Mouse (Mus musculus) CD8-positive naive resting alpha-beta T cell, adult 2 months (primary cell): Measurements from ENCODE around the gene Ankrd22.

Source experiments
- DNase-seq, 2 experiments: peaks; one replicate each; pipeline ENCODE4 v3.0.0; 2022; ENCODE audit warnings: low read depth in 2 of 2, low spot score in 2 of 2

Ankrd22 gene

GRCm38 (mm10) chr19:34182490-34182889 is 16.6 kb upstream of the Ankrd22 start:
- DNase-seq = no peak

DNA sequence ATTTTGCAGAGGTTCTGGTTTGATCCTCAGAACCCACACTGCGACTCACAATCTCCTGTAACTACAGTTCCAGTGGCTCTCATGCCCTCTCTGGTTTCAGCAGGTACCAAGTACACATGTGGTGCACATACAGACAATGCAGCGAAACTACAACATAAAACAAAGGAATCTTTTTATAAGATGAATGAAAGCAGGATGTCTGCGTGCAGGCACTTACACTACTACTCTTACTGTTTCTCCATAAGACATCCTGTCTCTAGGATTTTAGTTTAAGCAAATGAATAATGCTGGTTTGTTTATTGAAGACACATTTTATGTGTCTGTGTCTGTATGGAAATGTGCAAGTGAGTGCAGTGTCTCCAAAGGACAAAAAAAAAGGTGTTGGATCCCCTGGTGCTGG is 15.4 kb upstream of the Ankrd22 start:
- no peak for DNase-seq

DNA sequence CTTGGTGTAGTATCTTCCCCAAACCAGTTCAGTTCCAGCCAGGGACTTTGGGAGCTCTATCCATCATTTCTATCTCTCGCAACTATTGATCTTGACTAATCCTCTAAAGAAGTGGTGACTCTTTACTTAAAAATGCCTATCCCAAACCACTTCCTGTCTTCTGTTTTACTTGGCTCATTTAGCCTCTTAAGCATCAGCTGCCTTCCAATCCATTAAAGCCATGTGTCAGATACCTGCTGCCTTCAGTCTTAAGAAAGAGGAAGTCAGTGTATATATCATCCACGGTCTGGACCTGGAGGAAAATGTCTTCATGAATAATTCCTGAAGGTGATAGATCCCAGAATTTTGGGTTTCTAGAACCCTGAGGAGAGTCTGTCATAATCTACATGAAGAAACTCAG is 14.5 kb upstream of the Ankrd22 start:
- no peak for DNase-seq

DNA sequence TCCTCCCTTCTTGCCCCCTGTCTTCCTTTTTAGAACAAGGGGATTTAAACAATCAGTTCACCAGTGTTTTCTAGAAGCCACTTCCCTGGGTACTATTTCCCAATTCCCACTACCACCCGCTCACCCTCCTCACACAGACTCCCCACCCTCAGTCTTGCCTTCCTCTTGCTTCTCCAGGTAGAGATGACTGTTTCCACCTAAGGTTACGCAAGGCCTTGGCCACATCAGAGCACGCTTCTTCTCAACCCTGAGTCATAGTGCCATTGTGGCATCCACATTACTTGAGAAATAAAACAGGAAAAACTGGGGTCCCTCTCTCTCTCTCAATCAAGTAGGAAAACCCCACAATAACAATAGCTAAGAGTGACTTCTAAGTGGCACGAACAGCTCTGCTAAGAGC is 13.3 kb upstream of the Ankrd22 start:
- DNase-seq = no peak

DNA sequence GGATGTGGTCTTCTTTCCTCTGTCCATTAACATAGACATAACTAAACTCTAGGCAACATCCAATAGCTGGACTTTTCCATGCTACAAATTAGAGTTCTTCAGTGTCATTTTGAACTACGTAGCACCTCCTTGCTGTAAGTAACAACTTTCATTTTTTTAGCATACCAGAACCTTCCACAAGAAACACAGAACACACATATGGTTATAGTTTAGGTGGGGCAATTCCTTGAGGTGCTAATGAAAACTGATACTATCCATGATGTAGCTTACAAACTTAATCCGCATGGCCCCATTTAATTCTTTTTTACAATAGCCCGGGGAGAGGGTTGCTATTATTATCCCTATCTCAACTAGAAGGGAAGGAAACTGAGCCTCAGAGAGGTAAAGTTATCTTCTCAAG is 8.2 kb upstream of the Ankrd22 start:
- no peak for DNase-seq

GRCm38 (mm10) chr19:34171167-34171566 is 5.3 kb upstream of the Ankrd22 start:
- DNase-seq = no peak

GRCm38 (mm10) chr19:34169121-34169520 is 3.3 kb upstream of the Ankrd22 start:
- no peak for DNase-seq

GRCm38 (mm10) chr19:34167896-34168661 is 2.2 kb upstream of the Ankrd22 start:
- peak; percentile 9 to 51 for DNase-seq

DNA sequence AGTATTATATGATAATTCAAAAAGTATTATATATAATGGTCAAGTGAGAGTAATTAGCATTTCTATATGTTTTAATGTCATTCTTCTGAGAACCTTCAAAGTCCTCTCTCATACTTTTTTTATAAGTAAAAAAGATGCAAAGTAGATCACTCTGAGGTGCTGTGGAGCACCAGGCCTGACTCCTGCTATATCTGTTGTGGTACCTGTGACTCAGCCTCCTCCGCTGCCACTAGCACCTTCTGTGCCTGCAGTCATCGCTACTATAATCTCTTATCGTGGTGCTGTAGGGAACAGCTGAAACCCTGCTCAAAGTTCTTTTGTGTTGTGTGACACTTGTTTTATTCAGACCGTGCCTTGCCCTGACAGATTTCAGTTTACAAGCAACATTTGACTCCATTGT is 533 bp upstream of the Ankrd22 start:
- no peak for DNase-seq

GRCm38 (mm10) chr19:34162693-34163092 is 3.2 kb downstream of the Ankrd22 start:
- DNase-seq = no peak

DNA sequence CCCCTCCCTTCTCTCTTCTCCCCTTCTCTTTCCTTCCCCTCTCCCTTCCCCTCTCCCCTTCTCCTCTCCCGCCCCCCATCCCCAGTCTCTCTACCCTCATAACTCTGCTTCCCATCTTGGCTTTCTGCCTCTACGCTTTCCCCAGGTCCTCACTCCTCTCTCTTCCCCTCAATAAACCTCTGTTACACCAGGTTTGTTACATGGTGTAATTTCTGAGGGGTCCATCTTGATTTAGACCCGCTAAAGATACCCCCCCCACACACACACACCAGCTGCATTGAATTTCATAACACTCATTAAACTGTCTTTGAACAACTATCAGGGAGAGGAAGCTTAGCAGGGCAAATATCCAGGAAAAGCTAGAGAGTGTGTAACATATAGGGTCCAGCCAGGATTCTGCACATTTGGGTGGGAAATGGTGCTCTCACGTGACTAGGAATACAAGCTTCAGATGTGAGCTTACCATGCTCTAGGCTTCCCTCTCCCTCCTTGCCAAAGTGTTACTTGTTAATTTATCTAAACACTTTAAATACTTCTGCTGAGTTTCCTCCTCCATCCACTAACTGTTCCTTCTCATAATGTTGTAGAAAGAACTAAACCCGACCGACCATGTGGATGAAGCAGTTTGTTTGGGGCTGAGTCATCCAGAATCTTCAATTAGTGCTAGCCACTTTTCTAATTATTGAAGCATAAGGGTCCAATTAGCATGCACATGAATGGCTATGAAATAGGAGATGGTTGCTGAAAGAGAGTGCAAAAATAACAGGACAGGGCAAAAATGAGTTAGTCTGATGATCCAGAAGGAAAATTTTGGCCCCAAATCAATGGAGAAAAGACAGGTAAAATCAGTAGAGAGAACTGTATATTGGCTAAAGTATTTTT is 12.3 kb downstream of the Ankrd22 start:
- no peak for DNase-seq

DNA sequence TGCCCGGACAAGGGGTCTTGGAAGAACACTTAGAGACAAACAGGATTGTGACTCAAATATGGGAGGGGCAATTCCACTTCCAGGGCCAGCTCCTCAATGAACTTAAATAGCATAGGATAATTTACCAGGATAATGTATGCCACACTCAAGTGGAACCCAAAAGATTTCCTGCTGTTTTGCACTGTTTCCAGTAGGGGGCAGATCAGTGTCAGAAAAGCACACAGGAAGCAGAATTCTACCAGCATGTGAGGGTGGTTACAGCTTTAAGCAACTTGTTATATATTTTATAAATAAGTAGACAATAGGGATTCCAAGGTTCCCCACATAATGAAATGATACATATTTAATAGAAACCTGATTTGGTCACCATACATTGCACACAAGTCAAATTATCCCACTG is 13.9 kb downstream of the Ankrd22 start:
- peak; percentile 36 to 48 for DNase-seq

- DNase-seq = no peak
Observed at GRCm38 (mm10) chr19:34148421-34148820, 17.4 kb downstream of the Ankrd22 start.

GRCm38 (mm10) chr19:34139431-34140046 is 26.3 kb downstream of the Ankrd22 start:
- no peak for DNase-seq

- DNase-seq = no peak
Observed at GRCm38 (mm10) chr19:34138720-34139430, 27.0 kb downstream of the Ankrd22 start.

DNA sequence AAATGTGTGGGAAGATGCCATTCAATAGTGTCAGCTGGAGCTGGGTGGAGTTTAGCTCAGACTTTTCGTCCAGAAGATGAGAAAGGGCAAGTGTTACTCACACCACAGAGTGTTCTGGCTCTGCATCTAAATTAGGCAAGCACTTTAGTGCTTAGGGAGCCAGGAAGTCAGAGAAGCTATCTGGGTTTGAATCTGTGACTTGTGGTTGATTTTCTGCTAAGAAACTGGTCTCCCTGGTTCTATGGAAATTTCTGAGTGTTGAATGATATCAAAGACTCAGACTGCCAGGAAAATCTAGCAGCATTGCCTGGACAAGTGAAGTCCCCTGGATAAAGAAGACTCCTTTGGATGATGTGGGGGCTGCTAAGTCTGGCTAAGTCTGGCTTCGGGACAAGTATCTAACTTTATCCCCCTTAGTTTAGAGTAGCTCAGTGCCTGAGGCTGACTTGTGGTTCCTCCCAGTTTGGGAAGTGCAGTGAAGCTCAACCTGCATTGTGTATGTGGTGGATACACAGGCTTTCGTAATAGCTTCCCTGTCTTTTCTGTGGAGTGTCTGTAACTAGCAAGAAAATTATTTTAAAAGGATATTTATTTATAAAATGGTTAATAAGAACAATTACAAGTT is 45.6 kb downstream of the Ankrd22 start:
- DNase-seq = no peak

DNA sequence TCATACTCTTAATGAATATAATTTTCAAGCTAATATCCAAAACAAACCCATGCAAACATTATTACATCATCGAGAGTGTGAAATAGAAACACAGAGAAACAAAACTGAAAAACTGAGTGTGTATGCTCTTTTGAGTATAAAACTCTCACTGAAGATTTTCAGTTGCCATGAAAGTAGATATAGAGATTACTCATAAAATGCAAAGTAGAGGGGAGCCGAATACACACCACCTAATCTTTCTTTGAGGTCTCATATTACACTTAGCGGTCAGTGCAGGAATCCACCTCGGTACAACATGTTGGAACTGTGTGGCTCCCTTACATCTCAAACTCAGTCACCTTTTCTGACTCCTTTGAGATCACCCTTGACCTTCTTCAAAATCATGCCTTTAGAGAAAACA is 46.2 kb downstream of the Ankrd22 start:
- no peak for DNase-seq

DNA sequence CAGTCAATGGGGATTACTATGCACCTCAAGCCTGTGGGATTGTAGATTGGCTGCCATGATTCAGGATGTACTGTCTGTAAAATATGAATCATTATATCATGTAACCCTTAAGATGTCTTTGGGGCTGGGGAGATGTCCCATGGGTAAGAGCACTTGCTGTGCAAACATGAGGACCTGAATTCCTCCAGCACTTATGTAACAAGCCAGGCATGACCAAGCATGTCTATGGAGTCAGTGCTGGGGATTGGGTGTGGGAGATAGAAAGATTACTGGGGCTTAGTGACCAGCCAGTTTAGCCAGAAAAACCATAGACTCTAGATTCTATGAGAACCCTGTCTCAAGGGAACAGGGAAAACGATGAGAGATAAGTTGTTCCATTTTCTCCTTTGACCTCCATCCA is 46.8 kb downstream of the Ankrd22 start:
- no peak for DNase-seq

DNA sequence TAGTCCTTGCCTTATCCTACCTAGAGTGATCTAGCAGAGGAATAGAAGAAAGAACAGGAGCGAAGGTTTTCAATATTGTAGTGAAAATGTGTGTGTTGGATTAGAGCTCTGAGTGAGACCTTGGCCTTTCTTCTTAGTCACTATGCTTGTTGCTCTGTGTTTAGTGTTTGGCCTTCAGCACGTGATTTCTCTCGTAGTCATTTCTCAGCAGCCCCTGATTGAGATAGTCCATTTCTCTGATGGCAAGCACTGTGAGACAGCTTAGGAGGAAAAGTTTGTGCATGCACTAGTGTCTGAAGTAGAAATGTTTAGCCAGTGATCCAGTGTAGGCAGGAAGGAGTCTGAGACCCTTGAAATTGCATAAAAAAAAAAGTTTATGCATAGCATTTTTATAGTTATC is 61.0 kb downstream of the Ankrd22 start:
- DNase-seq = no peak

DNA sequence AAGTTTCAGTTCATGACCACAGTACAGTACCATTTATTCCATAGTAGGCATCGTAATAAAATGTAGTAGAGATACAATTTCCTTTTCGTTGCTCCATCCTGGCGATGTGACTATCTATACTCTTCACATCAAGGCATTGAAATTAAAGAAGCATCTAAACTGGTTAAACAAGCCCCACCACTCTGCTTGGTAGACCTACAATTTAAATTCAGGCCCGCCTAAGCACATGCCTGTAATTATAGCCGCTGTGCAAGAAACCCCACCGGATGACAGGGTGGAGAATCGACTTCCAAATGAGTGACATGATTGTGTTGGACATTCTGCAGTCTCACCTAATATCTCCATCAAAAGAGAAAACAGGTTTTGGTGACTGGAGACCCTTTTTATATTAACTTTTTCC is 64.0 kb downstream of the Ankrd22 start:
- DNase-seq = no peak

DNA sequence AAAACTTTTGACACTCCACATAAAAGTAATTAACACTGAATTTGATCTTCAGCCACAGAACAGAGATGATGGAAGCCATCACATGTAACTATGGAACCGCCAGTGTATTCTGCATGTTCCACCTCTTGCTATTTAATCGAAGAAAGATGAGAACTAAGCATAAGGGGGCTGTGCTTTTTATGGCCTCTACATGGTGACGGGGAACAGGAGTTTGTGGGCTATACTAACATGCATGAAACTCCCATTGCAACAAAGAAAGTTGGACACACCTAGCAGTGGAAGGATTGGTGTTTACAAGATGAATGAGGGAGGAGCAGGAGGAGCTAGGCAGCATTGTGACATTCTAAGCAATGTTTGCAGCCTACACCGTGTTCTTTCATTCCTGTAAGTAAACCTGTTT is 65.2 kb downstream of the Ankrd22 start, which contains the start of gene Lipm:
Lipm (plus strand) TSS at position 301 of the 400 bp plus-strand sequence.
- DNase-seq = no peak
